Mouse (Mus musculus): ENCODE results near the gene Slx1b. TPM values are rescaled to one million over a fixed set of nuclear protein-coding genes. Genes with fewer than 3 reads are reported as not detected.

Gene Slx1b
- polyA plus RNA-seq, 1 experiment from 2014 or later, result 11.5 TPM

DNA sequence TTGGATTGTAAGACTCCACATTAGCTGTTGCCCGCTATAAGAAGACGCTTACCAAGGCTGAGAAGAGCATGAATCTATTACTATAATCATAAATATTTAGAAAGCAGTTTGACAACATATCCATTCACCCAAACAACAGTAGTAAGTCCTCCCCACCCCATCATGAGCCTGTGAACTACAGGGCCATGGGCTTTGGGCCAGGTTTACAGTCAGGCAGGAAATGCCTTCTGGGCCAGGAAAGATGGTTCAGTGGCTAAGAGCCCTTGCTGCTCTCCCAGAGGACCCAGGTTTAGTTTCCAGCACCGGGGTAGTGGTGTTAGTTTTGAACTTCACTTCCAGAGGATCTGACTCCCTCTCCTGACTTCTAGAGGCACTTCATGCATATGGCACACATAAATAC is 22.0 kb upstream of the Slx1b start:
- Histone ChIP-seq H3K4me2 (no peak overlapping the region), H3K9me3 (no peaks in the 10 kb centered on the region), H3K36me3 (no peaks in the 10 kb centered on the region), H3K9ac (no peak overlapping the region), H3K4me3 (no peak overlapping the region), H3K4me1 (no peaks in the 10 kb centered on the region; the same call in 1 of the 2 replicates), H3K27me3 (no peaks in the 10 kb centered on the region), H3K27ac (no peak overlapping the region)
- 51% methylated on average over 3 of the region's 3 CpGs for WGBS
- ATAC-seq (ENCODE audit: borderline replicate concordance, extremely low read depth, low FRiP score, low TSS enrichment), result no peak

DNA sequence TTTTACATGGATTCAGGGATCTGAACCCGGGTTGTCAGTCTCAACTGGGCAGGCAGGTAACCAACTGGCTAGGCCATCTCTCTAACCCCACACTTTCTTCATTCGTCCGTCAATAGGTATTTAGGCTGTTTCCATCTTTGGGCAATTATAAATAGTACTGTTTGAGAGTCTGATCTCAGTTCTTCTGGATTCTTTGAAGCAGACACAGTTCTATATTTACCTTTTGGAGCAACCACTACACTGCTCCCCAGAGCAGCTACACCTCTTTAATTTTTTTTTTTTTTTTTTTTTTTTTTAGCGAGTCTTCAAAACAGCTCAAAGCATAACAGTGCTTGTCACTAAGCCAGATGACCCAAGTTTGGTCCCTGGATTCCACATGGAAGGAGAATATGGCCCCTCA is 20.1 kb upstream of the Slx1b start:
- ATAC-seq (ENCODE audit: borderline replicate concordance, extremely low read depth, low FRiP score, low TSS enrichment), result no peak
- no peaks in the 10 kb centered on the region; the same call in 1 of the 2 replicates for H3K4me1 ChIP-seq
- no peak overlapping the region for H3K27ac ChIP-seq
- H3K4me2 ChIP-seq, result no peak overlapping the region
- no peaks in the 10 kb centered on the region for H3K9me3 ChIP-seq
- no peaks in the 10 kb centered on the region for H3K27me3 ChIP-seq
- no peak overlapping the region for H3K4me3 ChIP-seq
- no peak overlapping the region for H3K9ac ChIP-seq
- H3K36me3 ChIP-seq, result no peaks in the 10 kb centered on the region
- 79% methylated on average over 4 of the region's 4 CpGs for WGBS

DNA sequence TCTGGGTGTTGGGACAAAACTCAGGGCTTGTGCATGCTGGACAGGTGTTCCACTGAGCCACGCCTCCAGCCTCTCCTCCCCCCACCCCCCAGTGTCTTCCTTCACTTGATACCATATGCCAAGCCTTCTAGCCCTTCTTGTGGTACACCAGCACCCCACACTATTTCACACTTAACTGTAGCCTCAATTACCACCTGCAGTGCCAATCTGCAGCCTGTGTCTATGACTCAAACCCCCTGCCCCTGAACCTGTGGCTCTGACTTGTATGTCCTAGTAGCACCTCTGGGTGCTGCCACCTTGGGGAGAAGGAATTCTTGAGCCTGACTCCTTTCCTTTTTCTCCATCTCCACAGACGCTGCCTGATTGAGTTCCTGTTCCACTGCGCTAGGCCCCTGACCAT is 16.3 kb upstream of the Slx1b start:
- no peak overlapping the region for H3K9ac ChIP-seq
- ATAC-seq (ENCODE audit: borderline replicate concordance, extremely low read depth, low FRiP score, low TSS enrichment), result no peak
- 64% methylated on average over 3 of the region's 3 CpGs for WGBS

DNA sequence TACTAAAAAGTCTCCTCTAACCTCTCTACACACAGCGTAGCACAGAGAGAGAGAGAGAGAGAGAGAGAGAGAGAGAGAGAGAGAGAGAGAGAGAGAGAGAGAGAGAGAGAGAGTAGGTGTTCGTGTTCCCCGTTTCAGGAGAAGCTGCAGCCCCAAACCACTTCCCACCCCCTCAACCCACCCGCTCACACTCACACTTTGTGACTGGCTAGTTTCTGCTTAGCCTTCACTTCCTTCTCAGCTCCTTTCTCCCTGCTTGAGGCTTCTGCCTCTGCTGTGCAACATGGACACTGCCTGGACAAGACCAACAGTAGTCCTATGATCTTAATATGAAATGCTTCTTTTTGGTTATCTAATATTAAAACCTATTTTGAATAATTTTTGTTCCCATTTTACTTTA is 14.7 kb upstream of the Slx1b start:
- no peak overlapping the region for H3K4me3 ChIP-seq
- H3K4me1 ChIP-seq, result no peaks in the 10 kb centered on the region
- no peak overlapping the region for H3K4me2 ChIP-seq
- no peak for ATAC-seq (ENCODE audit: borderline replicate concordance, extremely low read depth, low FRiP score, low TSS enrichment)
- no peak overlapping the region for H3K9ac ChIP-seq
- peaks cover 7% of the 10 kb centered on the region; the same call in 1 of the 2 replicates for H3K27me3 ChIP-seq
- WGBS, result 83% methylated on average over 4 of the region's 4 CpGs
- no peaks in the 10 kb centered on the region for H3K9me3 ChIP-seq
- H3K36me3 ChIP-seq, result no peaks in the 10 kb centered on the region
- no peak overlapping the region for H3K27ac ChIP-seq

More for the DNA sequence above, 16.3 kb upstream of the Slx1b start:
- no peaks in the 10 kb centered on the region for H3K27me3 ChIP-seq
- H3K9me3 ChIP-seq, result no peaks in the 10 kb centered on the region
- H3K36me3 ChIP-seq, result no peaks in the 10 kb centered on the region
- H3K4me2 ChIP-seq, result no peak overlapping the region
- no peak overlapping the region for H3K4me3 ChIP-seq
- H3K27ac ChIP-seq, result no peak overlapping the region
- no peaks in the 10 kb centered on the region for H3K4me1 ChIP-seq

DNA sequence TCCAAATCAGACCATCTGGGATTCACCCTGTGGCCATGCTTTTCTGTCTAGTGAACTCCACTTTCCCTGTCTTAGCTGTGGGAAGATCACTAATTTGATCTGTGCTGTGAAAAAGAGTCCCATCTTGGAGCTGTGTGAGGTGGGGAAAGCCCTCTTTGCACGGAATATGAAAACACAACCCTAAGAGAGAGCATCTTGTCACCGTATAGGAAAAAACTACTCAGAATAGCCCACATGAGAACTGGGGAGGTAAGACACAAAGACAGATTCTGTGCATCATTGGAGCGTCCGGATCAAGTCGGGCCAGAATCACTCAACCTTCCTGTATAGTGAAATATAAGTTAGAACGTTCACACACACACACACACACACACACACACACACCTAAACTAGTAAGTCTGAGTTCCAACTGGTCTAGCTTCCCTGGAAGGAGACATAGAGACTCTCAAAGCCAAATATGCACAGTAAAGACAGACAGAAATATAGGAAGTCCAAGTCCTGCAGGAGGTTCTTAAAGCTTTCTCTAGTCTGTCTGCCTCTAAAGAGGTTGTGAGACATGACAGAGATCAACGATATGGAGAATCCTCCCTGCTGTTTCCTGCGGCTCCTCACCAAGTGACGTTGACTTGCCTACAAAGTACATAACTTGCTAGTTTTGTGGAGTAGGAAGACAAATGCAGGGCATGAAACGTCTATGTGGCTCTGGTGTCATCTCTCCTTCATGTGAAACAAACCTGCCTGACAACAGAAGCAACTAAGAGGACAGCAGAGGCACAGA is 12.8 kb upstream of the Slx1b start:
- Histone ChIP-seq H3K36me3 (no peaks in the 10 kb centered on the region), H3K9me3 (no peaks in the 10 kb centered on the region), H3K4me1 (peaks cover 15% of the 10 kb centered on the region), H3K9ac (no peak overlapping the region), H3K4me2 (no peak overlapping the region), H3K27ac (no peak overlapping the region), H3K27me3 (peaks cover 25% of the 10 kb centered on the region), H3K4me3 (no peak overlapping the region)
- 78% methylated on average over 10 of the region's 10 CpGs for WGBS
- ATAC-seq (ENCODE audit: borderline replicate concordance, extremely low read depth, low FRiP score, low TSS enrichment), result no peak

DNA sequence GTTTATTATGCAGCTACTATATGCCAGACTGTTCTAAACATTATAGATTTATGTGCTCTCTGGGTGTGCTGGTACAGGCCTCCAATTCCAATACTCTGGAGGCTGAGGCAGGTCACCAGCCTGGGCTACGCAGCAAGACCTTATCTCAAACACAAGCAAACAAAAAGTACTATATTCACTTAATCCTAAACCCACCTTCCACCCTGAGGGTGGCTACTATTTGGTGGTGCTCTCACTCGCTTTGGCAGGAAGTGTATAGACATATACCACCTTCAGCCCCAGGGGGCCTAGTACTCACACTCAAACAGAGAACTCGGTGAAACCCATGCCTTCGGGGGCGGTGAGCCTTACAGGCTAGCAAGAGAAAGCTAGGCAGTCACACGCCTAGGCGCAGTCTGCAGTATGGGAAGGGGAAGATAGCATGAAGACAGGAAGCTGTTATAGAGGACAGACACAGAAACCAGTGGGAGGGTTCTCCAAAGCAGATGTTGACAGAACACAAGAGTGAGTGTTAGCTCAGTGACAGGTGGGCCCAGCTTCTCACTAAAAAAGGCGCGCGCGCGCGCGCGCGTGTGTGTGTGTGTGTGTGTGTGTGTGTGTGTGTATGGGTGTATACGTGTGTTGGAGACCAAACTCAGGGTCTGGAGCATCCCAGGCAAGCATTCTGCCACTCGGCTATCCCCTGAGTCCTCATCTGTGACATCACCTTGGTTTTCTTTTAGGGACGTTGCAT is 12.0 kb upstream of the Slx1b start, which contains the start of gene Coro1a:
Gene Coro1a, minus strand, starts transcription at position 346 of the 733 bp plus-strand sequence.
- H3K4me1 ChIP-seq, result peaks cover 15% of the 10 kb centered on the region
- H3K27ac ChIP-seq, result no peak within 1 kb of the TSS
- no peaks in the 10 kb centered on the region for H3K9me3 ChIP-seq
- H3K9ac ChIP-seq, result no peak within 1 kb of the TSS
- H3K4me2 ChIP-seq, result no peak within 1 kb of the TSS
- H3K4me3 ChIP-seq, result no peak within 1 kb of the TSS
- WGBS, result 83% methylated on average over 19 of the region's 19 CpGs
- H3K27me3 ChIP-seq, result peaks cover 31% of the 10 kb centered on the region
- H3K36me3 ChIP-seq, result no peaks in the 10 kb centered on the region
- ATAC-seq (ENCODE audit: borderline replicate concordance, extremely low read depth, low FRiP score, low TSS enrichment), result no peak

DNA sequence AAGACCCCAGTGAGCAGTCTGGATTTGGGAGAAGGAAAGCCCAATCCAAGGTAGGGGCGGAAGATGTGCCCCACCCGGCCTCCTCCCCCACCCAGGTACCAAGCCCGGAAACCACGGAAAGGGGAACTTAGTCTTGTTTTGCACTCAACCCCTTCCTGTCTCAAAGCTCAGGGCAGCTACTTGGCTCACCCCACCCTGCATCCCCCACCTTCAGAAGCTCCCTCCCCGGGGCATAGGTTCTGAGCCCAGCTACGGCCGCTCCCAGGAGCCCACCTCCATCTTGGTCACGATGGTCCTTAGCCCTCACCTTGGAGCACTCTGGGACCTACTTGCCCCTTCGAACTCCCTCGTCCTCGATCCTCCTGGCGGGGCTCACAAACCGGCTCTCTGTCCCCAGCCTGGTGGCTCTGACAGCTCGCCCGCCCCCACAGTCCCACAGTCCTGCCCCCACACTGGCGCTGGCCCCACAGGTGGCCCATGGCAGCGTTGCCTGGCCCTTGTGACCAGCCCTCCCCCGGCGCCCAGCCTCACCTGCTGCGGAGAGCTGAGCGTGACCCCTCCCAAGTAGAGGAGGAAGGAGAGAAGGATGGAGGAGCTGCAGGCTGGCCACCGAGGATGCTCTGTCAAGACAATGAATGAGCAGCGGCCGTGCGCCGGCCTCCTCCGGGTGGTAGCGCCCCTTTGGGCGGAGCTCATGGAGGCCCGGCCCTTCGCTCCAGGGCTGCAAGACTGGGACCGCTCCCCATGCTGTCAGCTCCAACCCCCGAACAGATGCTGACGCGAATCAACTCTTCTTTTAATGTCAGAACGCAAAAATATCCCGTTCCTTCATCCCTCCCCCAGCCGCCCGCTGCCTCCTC is 8.8 kb upstream of the Slx1b start:
- 3% methylated on average over 39 of the region's 39 CpGs for WGBS
- peak overlapping the region; percentile 78 for H3K4me2 ChIP-seq
- H3K4me3 ChIP-seq, result peak overlapping the region; percentile 43
- no peaks in the 10 kb centered on the region for H3K9me3 ChIP-seq
- no peak overlapping the region for H3K27ac ChIP-seq
- peak; percentile 72 for ATAC-seq (ENCODE audit: borderline replicate concordance, extremely low read depth, low FRiP score, low TSS enrichment)
- H3K27me3 ChIP-seq, result peaks cover 31% of the 10 kb centered on the region
- H3K9ac ChIP-seq, result peak overlapping the region; percentile 29
- peaks cover 22% of the 10 kb centered on the region for H3K4me1 ChIP-seq
- no peaks in the 10 kb centered on the region for H3K36me3 ChIP-seq

DNA sequence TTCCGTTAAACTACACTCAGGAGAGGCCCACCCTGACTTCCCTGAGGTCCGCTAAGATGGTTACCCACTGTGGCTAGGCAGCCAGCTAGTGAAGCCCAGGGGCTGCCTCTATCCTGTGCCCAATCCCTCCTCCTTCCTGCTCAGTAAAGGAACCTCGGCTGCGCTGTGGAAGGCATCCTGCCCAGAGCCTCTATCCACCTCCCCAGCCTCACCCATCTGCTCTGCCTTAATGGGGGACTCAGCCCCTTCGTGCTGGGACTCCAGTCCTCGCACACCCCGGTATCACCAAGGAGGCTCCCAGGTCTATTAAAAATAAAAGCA is 8.1 kb upstream of the Slx1b start:
- Histone ChIP-seq H3K36me3 (0 out of 2 replicates have a peak, but pooled peaks cover 2% of the 10 kb centered on the region), H3K9ac (no peak overlapping the region), H3K4me3 (peak overlapping the region; percentile 43), H3K9me3 (no peaks in the 10 kb centered on the region), H3K27me3 (peaks cover 31% of the 10 kb centered on the region), H3K4me2 (peak overlapping the region; percentile 78), H3K27ac (0 out of 2 replicates have a peak overlapping the region, but pooled peaks have one; percentile 15), H3K4me1 (peaks cover 22% of the 10 kb centered on the region)
- ATAC-seq (ENCODE audit: borderline replicate concordance, extremely low read depth, low FRiP score, low TSS enrichment), result no peak
- whole genome bisulfite sequencing, result 19% methylated on average over 7 of the region's 7 CpGs

DNA sequence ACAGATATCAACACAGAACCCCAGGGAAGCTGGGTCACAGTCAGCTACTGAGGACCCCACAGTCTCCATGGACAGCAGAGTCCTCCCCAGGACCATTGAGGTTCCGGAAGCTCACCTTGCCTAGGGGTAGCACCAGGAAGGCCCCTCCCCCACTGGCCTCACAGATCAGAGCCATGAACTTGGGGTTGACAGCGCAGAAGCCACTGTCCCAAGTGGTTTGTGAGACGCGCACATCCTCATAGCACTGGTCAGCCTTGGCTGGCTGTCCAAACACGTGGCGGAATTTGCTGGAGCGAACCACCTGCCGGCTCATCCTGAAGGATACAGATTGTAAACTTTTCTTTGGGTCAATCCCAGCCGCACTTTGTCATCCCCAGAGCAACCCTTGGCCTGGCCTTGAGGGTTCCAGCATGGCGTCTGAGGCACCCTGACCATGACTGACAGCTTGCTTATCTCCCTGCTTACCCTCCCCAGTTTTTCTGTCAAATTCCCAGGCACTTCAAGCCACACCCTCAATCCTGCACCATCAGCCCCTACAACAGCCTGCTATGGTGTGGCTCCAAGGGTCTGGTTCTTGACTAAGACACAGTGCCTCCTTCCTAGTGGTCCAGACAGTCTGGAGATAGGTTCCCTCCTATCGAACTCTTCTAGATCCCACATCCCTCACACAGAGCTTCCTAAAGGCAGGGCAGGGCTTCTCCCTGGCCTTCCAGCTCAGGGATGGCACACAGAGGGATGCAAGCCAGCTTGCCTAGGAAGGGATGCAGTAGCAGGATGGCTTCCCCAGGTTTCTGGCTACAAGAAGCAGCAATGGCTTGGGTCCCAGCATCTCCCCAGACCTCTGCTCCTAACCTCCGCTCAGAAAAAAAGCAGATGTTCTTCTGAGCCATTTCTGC is 7.5 kb upstream of the Slx1b start:
- ATAC-seq (ENCODE audit: borderline replicate concordance, extremely low read depth, low FRiP score, low TSS enrichment), result no peak
- Histone ChIP-seq H3K4me1 (peaks cover 22% of the 10 kb centered on the region), H3K36me3 (0 out of 2 replicates have a peak, but pooled peaks cover 3% of the 10 kb centered on the region), H3K9me3 (no peaks in the 10 kb centered on the region), H3K9ac (no peak overlapping the region), H3K4me2 (no peak overlapping the region; the same call in 1 of the 2 replicates), H3K4me3 (peak overlapping the region; percentile 43; the same call in 1 of the 2 replicates), H3K27me3 (peaks cover 31% of the 10 kb centered on the region), H3K27ac (0 out of 2 replicates have a peak overlapping the region, but pooled peaks have one; percentile 15)
- WGBS, result 65% methylated on average over 12 of the region's 12 CpGs

DNA sequence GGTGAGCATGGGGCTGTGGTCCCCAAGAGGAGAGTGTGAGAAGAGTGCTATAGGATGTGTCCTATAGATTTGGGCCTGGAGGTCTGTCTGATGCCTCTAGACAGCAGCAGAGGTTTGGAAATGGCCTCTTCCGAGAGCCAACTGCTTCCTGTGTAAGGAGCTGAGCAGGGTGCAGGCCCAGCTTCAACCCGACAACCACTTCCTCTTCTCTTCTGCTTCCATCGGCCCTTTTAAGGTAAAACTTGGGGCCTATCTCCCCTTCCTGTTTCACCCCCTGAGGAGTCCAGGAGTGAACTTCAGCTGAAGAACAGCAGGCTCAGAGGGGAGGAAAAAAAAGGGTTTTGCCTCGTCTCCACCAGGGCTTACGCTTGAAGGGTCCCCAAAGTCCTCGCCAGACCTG is 6.8 kb upstream of the Slx1b start:
- no peak overlapping the region for H3K4me2 ChIP-seq
- H3K4me1 ChIP-seq, result peaks cover 22% of the 10 kb centered on the region
- WGBS, result 67% methylated on average over 6 of the region's 6 CpGs
- ATAC-seq (ENCODE audit: borderline replicate concordance, extremely low read depth, low FRiP score, low TSS enrichment), result no peak
- peaks cover 31% of the 10 kb centered on the region for H3K27me3 ChIP-seq
- H3K27ac ChIP-seq, result no peak overlapping the region
- H3K4me3 ChIP-seq, result no peak overlapping the region
- no peaks in the 10 kb centered on the region for H3K9me3 ChIP-seq
- H3K36me3 ChIP-seq, result 0 out of 2 replicates have a peak, but pooled peaks cover 3% of the 10 kb centered on the region
- H3K9ac ChIP-seq, result no peak overlapping the region

Measured in lung, embryonic 15.5 days (tissue).